In genomic region chr5:118294086-118294864, GRCm38 (mm10) we compare ENCODE assay signal across 8 mouse cellular contexts. TPM values are rescaled to one million over a fixed set of nuclear protein-coding genes. Genes with fewer than 3 reads are reported as not detected.
A peak's percentile ranks its signal among the peaks of the same experiment; 100 is the strongest.
DNase-seq lines count a peak whose midpoint lies in the region; ATAC-seq lines count a peak whose summit lies in the region.

No protein-coding gene starts in this region.

- no peaks in the 10 kb centered on the region for H3K27me3 ChIP-seq in neural tube, embryonic 11.5 days (ENCODE audit: control insufficient read depth, insufficient read depth, low read length)
- H3K27me3 ChIP-seq in embryonic facial prominence, embryonic 15.5 days, result no peaks in the 10 kb centered on the region
- H3K27me3 ChIP-seq in limb, embryonic 10.5 days (ENCODE audit: low read depth, poor library complexity, severe bottlenecking), result no peaks in the 10 kb centered on the region
- H3K27me3 ChIP-seq in midbrain, embryonic 15.5 days (replicated peaks), result no peaks in the 10 kb centered on the region

- peak; percentile 73 for DNase-seq in neural tube, embryonic 11.5 days (ENCODE audit: low spot score)
- no peak for DNase-seq in neural tube, embryonic 10.5 days (ENCODE audit: extremely low spot score, low spot score)
- peak; percentile 94 to 95 for DNase-seq in heart, adult 9 months (ENCODE audit: low spot score in 2 of 2)
- peak; percentile 87 for DNase-seq in kidney, adult 9 months
- DNase-seq in limb, embryonic 10.5 days (ENCODE audit: low spot score), result peak; percentile 63
- peak; percentile 70 for DNase-seq in urinary bladder, postnatal 10 days (ENCODE audit: low spot score)

- H3K4me3 ChIP-seq in neural tube, embryonic 11.5 days (ENCODE audit: low read depth, low read length), result no peak overlapping the region
- H3K4me3 ChIP-seq in embryonic facial prominence, embryonic 15.5 days (replicated peaks), result peak overlapping the region; percentile 28
- H3K4me3 ChIP-seq in limb, embryonic 10.5 days, result peak overlapping the region; percentile 30
- H3K4me3 ChIP-seq in midbrain, embryonic 15.5 days, result no peak overlapping the region

- no peaks in the 10 kb centered on the region for H3K36me3 ChIP-seq in neural tube, embryonic 11.5 days (ENCODE audit: control insufficient read depth, insufficient read depth, low read length)
- H3K36me3 ChIP-seq in embryonic facial prominence, embryonic 15.5 days, result no peaks in the 10 kb centered on the region
- H3K36me3 ChIP-seq in limb, embryonic 10.5 days, result no peaks in the 10 kb centered on the region
- no peaks in the 10 kb centered on the region for H3K36me3 ChIP-seq in midbrain, embryonic 15.5 days (replicated peaks)

- no peak; the same call in 1 of the 2 replicates for ATAC-seq in neural tube, embryonic 11.5 days (ENCODE audit: insufficient read depth, low FRiP score, low TSS enrichment)
- ATAC-seq in embryonic facial prominence, embryonic 15.5 days (ENCODE audit: insufficient number of reproducible peaks, low FRiP score, low TSS enrichment, low read depth), result peak; percentile 95
- ATAC-seq in midbrain, embryonic 15.5 days (replicated peaks), result peak; percentile 83

- no peak overlapping the region for H3K9ac ChIP-seq in neural tube, embryonic 11.5 days (ENCODE audit: low read length)
- H3K9ac ChIP-seq in embryonic facial prominence, embryonic 15.5 days, result no peak overlapping the region
- no peak overlapping the region for H3K9ac ChIP-seq in midbrain, embryonic 15.5 days

- H3K9me3 ChIP-seq in neural tube, embryonic 11.5 days (ENCODE audit: control insufficient read depth, low read length), result no peaks in the 10 kb centered on the region
- H3K9me3 ChIP-seq in embryonic facial prominence, embryonic 15.5 days (replicated peaks), result no peaks in the 10 kb centered on the region
- no peaks in the 10 kb centered on the region for H3K9me3 ChIP-seq in limb, embryonic 10.5 days (replicated peaks)
- no peaks in the 10 kb centered on the region for H3K9me3 ChIP-seq in midbrain, embryonic 15.5 days

- H3K4me2 ChIP-seq in neural tube, embryonic 11.5 days (ENCODE audit: low read depth), result peak overlapping the region; percentile 8
- peak overlapping the region; percentile 42 for H3K4me2 ChIP-seq in embryonic facial prominence, embryonic 15.5 days (replicated peaks)
- peak overlapping the region; percentile 1; the same call in 1 of the 2 replicates for H3K4me2 ChIP-seq in midbrain, embryonic 15.5 days

- 0 out of 2 replicates have a peak overlapping the region, but pooled peaks have one; percentile 39 for H3K27ac ChIP-seq in neural tube, embryonic 11.5 days (ENCODE audit: low read depth, low read length)
- peak overlapping the region; percentile 92 for H3K27ac ChIP-seq in embryonic facial prominence, embryonic 15.5 days (replicated peaks)
- H3K27ac ChIP-seq in limb, embryonic 10.5 days, result peak overlapping the region; percentile 86
- peak overlapping the region; percentile 62 for H3K27ac ChIP-seq in midbrain, embryonic 15.5 days

- H3K4me1 ChIP-seq in neural tube, embryonic 11.5 days (ENCODE audit: control insufficient read depth, insufficient read depth, low read length), result peaks cover 12% of the 10 kb centered on the region
- peaks cover 45% of the 10 kb centered on the region for H3K4me1 ChIP-seq in embryonic facial prominence, embryonic 15.5 days
- H3K4me1 ChIP-seq in limb, embryonic 10.5 days, result peaks cover 55% of the 10 kb centered on the region
- H3K4me1 ChIP-seq in midbrain, embryonic 15.5 days, result peaks cover 13% of the 10 kb centered on the region; the same call in 1 of the 2 replicates

- 27% methylated on average over 23 of the region's 23 CpGs for WGBS in neural tube, embryonic 11.5 days
- WGBS in embryonic facial prominence, embryonic 15.5 days, result 11% methylated on average over 23 of the region's 23 CpGs
- 39% methylated on average over 23 of the region's 23 CpGs for WGBS in limb, embryonic 10.5 days
- WGBS in midbrain, embryonic 15.5 days, result 33% methylated on average over 22 of the region's 23 CpGs

RNA-seq across cellular contexts. Expression of gene 2410131K14Rik, which starts 49.2 kb away (rescaled TPM):
- polyA plus RNA-seq in neural tube, embryonic 11.5 days (2014; fragmentation: Nextera tagmentation; extraction: Ambion mirVana), result 12.8 and 14.8 TPM in 2 replicates
- 9.5 and 10.6 TPM in 2 replicates for polyA plus RNA-seq in embryonic facial prominence, embryonic 15.5 days (2015; fragmentation: Nextera tagmentation; extraction: Ambion mirVana)
- polyA plus RNA-seq in limb, embryonic 10.5 days (2016; fragmentation: Nextera tagmentation; extraction: Ambion mirVana), result 13.7 and 14.3 TPM in 2 replicates
- polyA plus RNA-seq in midbrain, embryonic 15.5 days (2015; fragmentation: Nextera tagmentation; extraction: Ambion mirVana), result 18.6 and 19.6 TPM in 2 replicates

RNA-seq across cellular contexts. Expression of gene Rnft2, which starts 49.4 kb away (rescaled TPM):
- 4.3 and 7.4 TPM in 2 replicates for polyA plus RNA-seq in neural tube, embryonic 11.5 days (2014; fragmentation: Nextera tagmentation; extraction: Ambion mirVana)
- polyA plus RNA-seq in embryonic facial prominence, embryonic 15.5 days (2015; fragmentation: Nextera tagmentation; extraction: Ambion mirVana), result 3.5 and 4.3 TPM in 2 replicates
- polyA plus RNA-seq in limb, embryonic 10.5 days (2016; fragmentation: Nextera tagmentation; extraction: Ambion mirVana), result 4.9 and 5.5 TPM in 2 replicates
- polyA plus RNA-seq in midbrain, embryonic 15.5 days (2015; fragmentation: Nextera tagmentation; extraction: Ambion mirVana), result 14.5 and 17.8 TPM in 2 replicates

Comparison
In these comparisons a context has a peak if more than half of its experiments do, and no peak if none do; other contexts are left out.
1. H3K27ac ChIP-seq: peak in every context shown above with its lines; median percentile 92 in embryonic facial prominence, embryonic 15.5 days; 86 in limb, embryonic 10.5 days; 62 in midbrain, embryonic 15.5 days; 39 in neural tube, embryonic 11.5 days.
2. H3K4me3 ChIP-seq: peak in embryonic facial prominence, embryonic 15.5 days (single experiment) and limb, embryonic 10.5 days (single experiment); none in neural tube, embryonic 11.5 days (single experiment) and midbrain, embryonic 15.5 days (single experiment).
3. Peak in every context shown above with its lines, with median percentiles within 50 percentile points of each other: H3K4me2 ChIP-seq.